10 mouse cellular contexts compared by ENCODE assay signal in genomic region chr1:127945696-127946575, GRCm38 (mm10).
DNase-seq lines count a peak whose midpoint lies in the region; ATAC-seq lines count a peak whose summit lies in the region.
"Had no signal": no experiment of that assay in that cellular context is flagged by ENCODE, and none has a peak within 500 bp of the region (broad histone marks: within the 10 kb centered on the region; RNA-seq: fewer than 3 reads in every experiment).

No protein-coding gene starts in this region.

- no peak overlapping the region for H3K4me2 ChIP-seq in heart, embryonic 15.5 days
- H3K4me2 ChIP-seq: forebrain, embryonic 12.5 days; neural tube, embryonic 15.5 days had no signal

- peaks cover 30% of the 10 kb centered on the region for H3K36me3 ChIP-seq in heart, embryonic 15.5 days

- no peaks in the 10 kb centered on the region for H3K9me3 ChIP-seq in heart, embryonic 15.5 days (replicated peaks)
- H3K9me3 ChIP-seq: forebrain, embryonic 12.5 days; neural tube, embryonic 15.5 days had no signal

- H3K27ac ChIP-seq in heart, embryonic 15.5 days, result 0 out of 2 replicates have a peak overlapping the region, but pooled peaks have one; percentile 0
- H3K27ac ChIP-seq: forebrain, embryonic 12.5 days; neural tube, embryonic 15.5 days had no signal

- no peak overlapping the region for H3K9ac ChIP-seq in heart, embryonic 15.5 days
- H3K9ac ChIP-seq: forebrain, embryonic 12.5 days; neural tube, embryonic 15.5 days had no signal

- H3K4me1 ChIP-seq in heart, embryonic 15.5 days (replicated peaks), result peaks cover 15% of the 10 kb centered on the region
- H3K4me1 ChIP-seq: forebrain, embryonic 12.5 days; neural tube, embryonic 15.5 days had no signal

- no peak for DNase-seq in heart, postnatal 25 days (ENCODE audit: low spot score)
- peak; percentile 30 for DNase-seq in kidney, postnatal 14 days
- no peak for DNase-seq in kidney, adult 9 months
- DNase-seq in right cerebral cortex, postnatal 4 days, result peak; percentile 27
- DNase-seq in right cerebral cortex, adult 2 months (ENCODE audit: low spot score in 2 of 2), result no peak

- intact Hi-C loops in heart, postnatal 25 days (cut with DNase I), result no loop called here

- ATAC-seq in heart, embryonic 15.5 days (replicated peaks; ENCODE audit: insufficient number of reproducible peaks, insufficient read depth, low FRiP score, low read depth), result no peak
- ATAC-seq in activated CD4-positive, CD25-positive, alpha-beta regulatory T cell, adult 4 months, result no peak
- ATAC-seq: midbrain, embryonic 16.5 days had no signal

- H3K4me3 ChIP-seq in heart, embryonic 15.5 days, result no peak overlapping the region
- H3K4me3 ChIP-seq: forebrain, embryonic 12.5 days; neural tube, embryonic 15.5 days had no signal

- no peaks in the 10 kb centered on the region for H3K27me3 ChIP-seq in heart, embryonic 15.5 days
- H3K27me3 ChIP-seq: forebrain, embryonic 12.5 days; neural tube, embryonic 15.5 days had no signal

- 52% methylated on average over 3 of the region's 3 CpGs for WGBS in heart, embryonic 15.5 days

Comparison
In these comparisons a context has a peak if more than half of its experiments do, and no peak if none do; other contexts are left out.
1. DNase-seq: peak in kidney, postnatal 14 days (single experiment) and right cerebral cortex, postnatal 4 days (single experiment); none in heart, postnatal 25 days (single experiment), kidney, adult 9 months (single experiment) and right cerebral cortex, adult 2 months (0 of 2).